Mouse (Mus musculus) embryo, embryonic 11 days (tissue): ENCODE measurements around the gene Scarb2.
A peak's percentile ranks its signal among the peaks of the same experiment; 100 is the strongest.

Source experiments
- DNase-seq: peaks from one replicate; pipeline ENCODE4 v3.0.0-alpha.2; 2015

Gene Scarb2

DNA sequence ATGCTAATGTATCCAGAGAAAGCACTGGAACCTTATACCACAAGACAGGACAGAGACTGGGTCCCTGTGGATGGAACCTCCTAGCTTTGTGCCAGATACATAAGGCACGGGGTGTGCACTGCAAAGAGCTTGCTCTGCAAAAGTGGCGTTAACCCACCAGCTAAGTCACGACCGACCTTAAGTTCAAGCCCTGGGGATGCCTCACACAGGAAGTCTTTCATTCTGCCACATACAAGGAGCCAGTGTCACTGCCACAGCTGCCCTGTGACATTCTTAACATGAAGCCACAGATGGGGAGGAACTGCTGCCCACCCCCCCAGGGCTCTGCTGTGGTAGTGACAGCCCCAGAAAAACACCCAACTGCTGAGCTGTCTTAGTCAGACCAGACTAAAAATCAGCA is 15.9 kb downstream of the Scarb2 start:
- no peak for DNase-seq

DNA sequence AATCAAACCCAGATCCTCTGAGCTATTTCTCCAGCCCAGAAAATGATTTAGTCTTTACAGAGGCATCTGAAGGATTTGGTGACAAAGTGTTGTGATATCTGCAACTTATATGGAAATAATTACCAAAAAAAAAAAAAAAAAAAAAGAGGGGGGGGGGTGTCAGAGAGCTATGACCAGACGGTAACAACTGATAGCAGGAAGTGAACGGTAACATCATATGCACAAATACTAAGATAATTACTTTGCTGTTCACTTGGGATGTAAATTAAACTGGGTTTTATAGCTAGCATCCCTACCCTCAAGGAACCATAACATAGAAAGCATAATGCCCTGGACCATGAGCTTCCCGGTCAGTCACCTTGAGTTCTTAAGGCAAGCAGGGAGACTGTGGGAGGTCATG is 16.3 kb downstream of the Scarb2 start:
- DNase-seq: no peak

DNA sequence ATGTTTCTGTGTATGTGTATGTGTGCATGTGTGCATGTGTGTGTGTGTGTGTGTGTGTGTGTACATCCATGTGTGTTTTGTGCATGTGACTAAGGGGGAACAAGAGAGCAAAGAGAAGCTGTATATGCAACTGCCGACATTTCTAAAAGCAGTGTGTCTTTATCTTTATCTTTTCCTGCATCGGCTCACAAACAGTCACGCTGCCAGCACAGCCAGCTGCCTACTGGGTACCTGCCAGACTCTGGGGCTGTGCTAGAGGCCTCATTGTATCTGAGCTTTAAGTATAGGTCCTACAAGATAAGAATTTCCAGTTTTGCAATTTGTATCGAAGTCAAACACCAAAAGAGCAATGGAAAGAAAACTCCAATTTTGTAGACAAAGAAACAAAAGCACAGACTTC is 17.1 kb downstream of the Scarb2 start:
- DNase-seq: no peak

DNA sequence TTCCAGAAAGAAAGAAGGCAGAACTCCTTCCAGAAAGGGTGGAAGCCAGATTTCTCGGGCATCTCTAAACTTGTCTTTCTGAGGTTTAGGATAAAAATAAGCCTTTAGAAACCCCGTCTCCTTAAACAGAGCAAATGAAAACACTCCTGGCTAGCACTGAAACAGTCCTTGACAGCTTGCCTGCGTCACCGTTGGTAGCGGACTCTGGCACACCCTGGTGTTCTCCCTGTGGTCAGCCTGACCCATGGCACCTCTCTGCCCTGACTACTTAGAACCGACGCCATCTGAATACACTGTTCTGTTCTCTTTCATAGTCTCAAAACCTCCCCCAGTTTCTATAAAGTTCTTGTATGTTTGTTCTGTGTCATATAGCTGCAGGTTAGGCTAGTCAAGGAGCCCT is 17.7 kb downstream of the Scarb2 start:
- DNase-seq: no peak

DNA sequence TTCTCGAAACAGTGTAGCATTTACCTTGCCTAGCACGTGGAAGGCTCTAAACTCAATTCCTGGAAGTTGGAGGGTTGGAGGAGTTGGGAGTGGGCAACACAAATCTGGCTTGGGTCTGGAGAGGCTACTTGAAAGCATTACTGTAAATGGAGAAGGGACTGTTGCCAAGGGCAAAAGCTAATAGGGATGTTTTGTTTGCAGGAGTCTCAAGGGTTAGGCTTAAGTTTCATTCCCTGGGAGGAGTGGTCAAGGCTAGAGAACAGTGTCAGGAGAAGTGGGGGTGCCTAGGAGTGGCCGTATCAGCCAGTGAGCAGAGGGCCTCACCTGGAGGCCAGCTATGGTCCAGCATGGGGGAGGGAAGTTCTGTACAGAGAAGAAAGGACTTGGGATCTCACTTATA is 18.2 kb downstream of the Scarb2 start:
- no peak for DNase-seq

DNA sequence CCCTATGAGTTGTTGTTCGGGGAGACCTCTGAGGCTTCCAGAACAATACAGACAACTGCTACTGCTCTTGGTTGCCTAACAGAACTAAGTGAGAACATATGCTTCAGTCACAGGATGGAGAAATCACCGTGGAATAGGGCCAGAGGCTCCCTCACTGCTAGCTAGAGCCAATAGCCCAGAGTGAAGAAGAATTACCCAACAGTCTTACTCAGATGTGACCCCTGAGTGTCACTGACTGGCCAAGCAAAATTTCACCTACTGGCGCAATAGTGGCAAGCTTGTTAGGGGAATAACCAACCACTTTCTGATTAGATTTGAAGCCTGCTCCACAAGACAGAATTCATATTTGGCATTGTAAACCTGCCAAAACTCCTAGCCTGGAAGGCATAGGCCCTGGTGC is 19.9 kb downstream of the Scarb2 start:
- DNase-seq: no peak

DNA sequence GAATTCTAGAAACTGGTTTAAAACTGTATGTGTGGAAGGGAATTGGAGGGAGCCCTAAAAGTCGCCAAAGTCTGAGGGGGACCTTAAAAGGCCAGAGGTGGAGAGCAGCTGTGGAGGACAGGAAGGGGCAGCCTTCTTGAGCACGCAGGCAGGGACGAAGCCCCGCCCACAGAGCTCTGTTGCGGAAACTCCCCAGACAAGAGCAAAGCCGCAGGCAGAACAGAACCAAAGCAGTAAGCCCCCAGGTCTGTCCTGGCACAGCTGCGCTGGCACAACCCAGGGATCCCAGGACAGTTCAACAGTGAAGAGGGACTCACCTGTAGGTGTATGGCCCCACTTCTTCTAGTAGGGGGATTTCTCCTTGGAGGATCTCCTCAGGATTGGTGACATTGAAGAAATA is 21.8 kb downstream of the Scarb2 start:
- no peak for DNase-seq

DNA sequence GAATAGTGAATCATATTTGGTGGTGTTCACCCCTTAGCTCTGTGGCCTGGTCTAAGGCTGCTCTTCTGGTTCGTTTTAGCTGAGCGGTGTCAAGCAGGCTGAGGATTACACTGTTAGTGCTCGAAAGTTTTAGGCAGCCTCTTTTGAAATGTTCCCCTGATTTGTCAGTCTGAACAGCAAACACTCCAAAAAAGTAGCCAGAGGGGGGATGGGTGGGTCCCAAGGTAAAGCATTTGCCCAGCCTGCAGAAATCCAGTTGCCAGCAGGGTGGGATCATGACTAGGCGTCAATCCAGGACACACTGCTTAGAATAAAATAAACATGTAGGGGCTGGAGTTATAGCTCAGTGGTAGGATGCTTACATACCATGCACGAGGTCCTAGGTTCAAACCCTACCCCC is 33.8 kb downstream of the Scarb2 start:
- no peak for DNase-seq

DNA sequence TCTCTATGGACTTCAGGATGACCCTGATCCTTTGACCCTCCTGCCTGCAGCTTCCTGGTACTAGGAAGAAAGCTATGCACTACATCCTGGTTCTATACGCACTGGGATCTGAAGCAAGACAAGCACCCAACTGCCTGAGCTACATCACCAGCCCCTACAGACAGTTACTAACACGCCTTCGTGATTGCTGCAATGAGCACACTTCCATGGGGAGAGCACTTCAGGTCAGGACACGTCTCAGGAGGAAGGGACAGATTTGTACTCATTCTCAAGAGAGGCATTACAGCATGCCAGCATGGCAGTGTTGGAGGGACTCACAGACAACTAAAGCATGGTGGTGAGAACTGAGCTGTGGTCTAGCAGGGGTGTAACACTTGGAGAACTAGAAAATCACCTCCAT is 35.1 kb downstream of the Scarb2 start:
- no peak for DNase-seq

DNA sequence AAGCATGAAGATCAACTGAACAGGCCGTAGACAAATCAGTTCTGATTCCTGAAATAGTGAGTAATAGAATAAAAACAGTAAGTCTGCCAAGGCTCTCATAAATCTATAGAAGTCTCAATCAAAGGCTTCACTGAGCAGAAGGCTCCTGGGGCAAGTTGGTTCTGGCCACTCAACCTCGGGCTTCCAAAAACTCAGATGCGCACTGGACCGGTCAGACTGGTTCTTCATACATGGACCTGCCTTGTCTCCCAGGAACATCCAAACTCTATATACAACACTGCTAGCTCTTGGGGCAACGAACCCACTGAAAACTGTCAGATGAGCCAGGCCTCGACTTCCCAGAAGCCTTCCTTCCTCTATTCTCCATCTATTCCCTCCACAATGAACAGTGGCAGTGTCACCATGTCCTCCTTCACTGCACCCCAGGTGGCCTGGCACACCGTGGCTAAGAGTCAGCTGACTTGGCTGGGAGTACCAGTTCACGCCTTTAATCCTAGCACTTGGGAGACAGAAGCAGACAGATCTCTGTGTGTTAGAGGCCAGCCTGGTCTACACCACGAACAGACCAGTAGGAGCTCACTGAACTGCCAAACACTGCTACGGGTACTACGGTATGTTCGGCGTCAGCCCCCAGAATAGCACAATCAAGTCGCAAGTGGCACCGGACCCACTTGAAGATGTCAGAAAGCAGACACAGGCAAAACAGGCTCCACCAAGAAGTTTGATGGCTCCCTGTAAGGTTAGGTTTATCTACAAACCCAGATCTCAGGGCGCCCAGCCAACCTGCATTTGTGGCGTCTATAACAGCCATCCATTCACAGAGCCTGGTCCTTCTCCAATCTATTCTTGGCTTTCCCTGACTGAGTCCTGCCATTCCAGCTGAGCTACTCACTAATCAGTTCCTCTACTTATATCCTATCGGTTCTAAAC is 37.2 kb downstream of the Scarb2 start:
- no peak for DNase-seq

DNA sequence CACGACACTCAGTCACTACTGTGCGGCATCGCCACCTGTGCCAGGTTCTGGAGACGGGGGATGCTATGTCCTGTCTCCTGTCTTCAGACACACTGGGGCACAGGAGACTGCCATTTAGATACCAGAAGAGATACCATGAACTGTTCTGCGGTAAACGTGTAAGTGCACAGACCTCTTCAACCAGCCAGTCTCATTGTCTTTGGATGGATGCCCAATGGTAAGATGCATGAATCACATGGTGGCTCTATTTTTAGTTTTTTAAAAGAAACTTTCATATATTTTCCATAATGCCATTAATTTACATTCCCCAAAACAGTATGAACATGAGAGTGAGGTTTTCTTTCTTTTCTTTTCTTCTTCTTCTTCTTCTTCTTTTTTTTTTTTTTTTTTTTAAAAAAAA is 38.4 kb downstream of the Scarb2 start:
- DNase-seq: no peak

DNA sequence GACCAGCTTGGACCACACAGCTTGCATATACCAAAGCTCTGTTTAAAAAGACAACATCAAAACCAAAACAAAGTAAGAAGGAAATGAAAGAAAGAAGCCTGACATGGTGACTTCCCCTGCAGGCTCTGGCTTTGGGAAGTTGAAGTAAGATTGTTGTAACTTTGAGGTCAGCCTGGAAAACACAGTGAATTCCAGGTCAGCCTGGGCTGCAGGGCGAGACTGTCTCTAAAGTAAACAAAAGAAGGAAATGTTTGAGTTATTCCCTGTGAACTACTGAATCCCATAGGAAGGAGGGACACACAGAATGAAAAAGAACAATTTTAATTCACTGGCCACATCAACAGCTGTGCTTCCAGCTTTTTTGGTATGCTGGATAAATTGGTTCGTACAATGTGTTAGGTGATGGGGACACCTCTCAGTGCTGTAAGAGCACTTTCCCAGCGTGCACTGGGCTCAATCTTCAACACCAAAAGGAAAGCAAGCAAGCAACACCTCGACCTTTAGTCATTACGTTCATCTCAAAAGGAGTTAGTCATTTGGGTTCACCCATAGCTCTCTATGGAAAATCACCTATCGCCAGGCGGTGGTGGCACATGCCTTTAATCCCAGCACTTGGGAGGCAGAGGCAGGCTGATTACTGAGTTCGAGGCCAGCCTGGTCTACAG is 39.4 kb downstream of the Scarb2 start:
- DNase-seq: no peak

DNA sequence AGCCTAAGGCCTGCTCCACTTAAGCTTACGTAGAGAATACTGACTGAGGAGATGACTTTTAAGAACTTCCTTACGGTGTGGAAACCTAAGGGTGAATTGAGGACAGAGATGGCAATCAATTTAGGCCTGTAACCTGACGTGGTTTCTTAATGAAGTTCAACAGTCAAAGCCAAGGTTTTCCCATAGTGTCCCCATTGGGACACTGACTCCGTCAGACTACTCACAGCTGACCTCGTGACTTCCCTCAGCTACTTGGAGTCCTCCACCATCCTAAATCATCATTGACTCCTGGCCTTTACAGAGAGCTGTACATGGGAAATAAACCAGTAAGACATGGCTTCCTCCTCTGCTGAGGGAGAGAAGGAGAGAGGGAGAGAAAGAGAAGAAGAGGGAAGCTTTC is 41.1 kb downstream of the Scarb2 start:
- DNase-seq: no peak

DNA sequence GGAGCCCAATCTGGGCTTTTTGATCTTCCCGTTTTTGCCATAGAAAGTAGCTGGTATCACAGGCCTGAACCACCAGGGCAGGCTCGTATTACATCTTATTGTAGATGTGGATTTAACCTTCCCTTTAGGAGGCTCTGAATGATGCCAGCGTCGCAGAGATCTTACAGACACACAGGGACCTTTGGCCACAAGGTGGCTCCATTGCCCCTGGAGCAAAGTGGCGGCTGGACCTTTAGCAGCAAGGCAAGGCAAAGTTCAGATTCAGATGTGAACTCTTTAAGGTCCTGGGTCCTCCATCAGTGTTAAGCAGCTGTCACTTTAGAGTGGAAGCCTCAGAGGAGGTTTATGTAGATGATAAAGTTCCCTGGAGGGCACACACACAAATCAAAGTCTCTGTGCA is 45.3 kb downstream of the Scarb2 start:
- peak; percentile 79 for DNase-seq

DNA sequence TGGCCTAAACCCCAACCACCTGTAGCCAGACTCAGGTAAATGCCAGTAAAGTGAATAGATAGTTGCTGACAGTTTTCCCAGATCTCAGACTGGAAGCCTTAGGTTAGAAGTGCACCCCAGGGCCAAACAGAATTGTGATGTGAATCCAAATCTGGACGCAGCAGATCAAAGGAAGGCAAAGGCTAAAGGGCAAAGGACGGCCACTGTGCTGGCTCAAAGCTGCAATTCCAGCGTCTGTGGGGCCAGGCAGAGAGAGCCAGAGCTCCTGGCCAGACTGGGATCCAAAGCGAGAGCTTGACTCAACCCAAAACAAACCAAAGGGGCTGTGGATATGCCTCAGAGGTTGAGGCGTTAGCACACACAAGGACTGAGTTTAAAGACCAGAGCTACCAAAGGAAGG is 47.9 kb downstream of the Scarb2 start:
- no peak for DNase-seq

DNA sequence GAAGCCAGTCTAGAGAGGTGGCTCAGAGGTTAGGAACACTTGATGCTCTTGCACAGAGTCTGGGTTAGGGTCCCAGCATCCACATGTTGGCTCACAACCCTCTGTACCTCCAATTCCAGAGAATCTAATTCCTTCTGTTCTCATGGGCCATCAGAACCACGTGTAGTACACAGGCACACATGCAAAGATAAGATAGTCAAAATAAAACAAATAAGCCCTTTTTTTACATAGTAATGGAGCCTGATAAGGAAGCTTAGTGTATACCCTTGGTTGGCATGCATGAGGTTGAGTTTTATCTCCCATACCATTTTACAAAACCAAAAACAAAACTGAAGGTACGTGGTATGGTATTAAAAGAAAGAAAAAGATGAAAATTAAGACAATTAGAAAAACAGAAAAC is 49.2 kb downstream of the Scarb2 start:
- no peak for DNase-seq

DNA sequence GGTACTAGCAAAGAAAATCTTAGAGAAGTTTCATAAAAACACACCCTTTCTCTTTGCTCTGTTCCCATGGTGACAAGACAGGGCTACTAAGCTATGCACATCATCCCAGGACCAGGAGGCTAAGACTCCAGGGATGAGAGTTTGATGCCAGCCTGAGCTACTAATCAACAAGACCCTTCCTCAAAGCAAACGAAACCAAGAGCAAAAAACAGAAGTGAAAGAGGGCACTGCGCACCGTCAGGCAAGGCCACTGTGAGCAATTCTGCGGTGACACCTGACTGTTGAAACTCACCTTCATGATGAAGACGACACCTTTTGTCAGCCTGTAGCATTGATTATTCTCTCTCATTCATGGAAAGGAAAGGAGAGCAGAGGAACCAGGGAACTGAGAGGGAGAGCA is 53.8 kb downstream of the Scarb2 start:
- DNase-seq: no peak

DNA sequence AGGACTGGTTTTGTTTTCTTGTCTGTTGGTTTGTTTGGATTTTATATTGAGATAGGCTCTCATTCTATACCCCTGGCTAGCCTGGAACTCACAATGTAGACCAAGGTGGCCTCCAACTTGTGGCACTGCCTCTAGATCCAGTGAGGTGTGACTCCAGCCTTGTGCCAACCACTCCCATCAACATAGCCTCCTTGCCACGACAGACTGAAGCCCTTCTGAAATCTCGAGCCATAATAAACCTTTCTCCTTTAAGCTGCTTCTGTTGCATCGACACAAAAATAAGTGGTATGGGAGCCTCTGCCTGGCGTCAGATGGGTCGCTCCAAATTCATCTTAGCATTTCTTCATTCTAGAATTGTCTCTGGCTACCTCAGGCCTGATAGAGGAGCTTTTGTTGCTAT is 59.9 kb downstream of the Scarb2 start:
- DNase-seq: no peak

DNA sequence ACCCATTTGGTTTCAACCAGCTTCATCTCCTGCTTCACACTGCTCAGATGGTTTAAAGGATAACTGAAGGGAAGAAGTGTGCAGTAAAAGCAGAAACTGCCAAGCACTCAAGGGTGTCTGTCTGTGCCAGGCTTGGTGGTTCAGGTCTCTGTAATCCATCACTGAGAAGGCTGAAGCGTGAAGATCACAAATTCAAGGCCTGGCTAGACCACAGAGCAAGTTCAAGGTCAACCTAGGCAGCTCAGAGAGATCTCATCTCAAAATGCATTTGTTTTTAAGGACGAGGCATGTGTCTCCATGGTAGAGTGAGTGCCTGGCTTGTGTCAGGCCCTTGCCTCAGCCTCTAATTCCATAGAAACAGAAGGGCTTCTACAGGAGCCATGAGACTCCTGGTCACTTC is 61.6 kb downstream of the Scarb2 start:
- no peak for DNase-seq

DNA sequence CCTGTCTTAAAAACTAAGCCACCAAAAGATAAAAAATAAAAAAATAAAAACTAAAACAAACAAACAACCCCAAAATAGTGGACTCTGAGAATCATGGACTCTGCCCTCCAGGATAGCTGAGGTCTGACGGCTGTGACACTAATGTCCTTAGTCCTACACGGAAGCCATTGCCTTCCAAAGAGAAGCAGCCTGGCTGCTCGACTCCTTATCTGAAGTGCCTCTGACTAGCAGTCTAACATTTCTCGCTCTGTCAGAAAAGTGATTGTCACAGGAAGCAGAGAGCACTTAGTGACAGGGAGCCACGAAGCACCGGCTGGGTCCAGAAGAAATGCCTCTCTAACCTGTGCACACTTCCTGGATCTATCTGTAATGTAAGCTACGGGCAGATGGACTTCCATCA is 63.7 kb downstream of the Scarb2 start:
- DNase-seq: no peak

DNA sequence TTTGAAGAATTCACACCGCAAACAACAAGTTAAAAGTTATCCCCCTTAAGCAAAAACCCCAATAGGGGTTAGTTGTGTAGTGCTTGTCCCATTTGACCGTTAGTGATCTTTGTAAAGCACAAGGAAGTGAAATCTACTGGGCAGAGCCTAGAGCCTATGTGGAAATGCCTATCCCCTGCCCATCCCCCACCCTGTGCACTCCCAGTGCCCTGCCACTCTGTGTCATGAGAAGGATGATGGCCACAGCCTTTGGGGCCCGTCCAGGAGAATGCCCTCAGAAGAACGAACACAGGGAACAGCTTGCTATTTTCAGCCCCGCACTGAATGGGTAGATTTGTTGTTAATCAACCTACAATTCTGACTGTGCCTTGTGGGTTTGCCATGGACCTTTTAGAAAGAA is 65.1 kb downstream of the Scarb2 start:
- DNase-seq: no peak

DNA sequence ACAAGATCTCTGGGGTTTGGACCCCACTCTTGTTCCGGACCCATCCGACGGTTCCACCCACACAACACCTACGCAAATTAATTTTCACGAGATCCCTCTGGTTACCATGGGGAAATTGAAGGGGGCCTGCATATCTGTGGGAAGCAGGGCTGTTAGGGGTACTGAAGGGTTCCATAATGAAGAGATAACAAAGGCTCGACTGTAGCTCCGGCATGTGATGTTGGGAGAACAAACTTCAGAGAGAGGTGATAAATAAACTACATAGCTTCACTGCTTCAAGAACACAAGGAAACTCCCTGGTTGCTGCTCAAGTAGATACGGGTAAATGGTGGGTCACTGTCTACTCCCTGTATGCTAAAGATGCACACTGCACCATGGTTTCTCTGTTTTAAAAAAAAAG is 68.1 kb downstream of the Scarb2 start:
- DNase-seq: no peak

DNA sequence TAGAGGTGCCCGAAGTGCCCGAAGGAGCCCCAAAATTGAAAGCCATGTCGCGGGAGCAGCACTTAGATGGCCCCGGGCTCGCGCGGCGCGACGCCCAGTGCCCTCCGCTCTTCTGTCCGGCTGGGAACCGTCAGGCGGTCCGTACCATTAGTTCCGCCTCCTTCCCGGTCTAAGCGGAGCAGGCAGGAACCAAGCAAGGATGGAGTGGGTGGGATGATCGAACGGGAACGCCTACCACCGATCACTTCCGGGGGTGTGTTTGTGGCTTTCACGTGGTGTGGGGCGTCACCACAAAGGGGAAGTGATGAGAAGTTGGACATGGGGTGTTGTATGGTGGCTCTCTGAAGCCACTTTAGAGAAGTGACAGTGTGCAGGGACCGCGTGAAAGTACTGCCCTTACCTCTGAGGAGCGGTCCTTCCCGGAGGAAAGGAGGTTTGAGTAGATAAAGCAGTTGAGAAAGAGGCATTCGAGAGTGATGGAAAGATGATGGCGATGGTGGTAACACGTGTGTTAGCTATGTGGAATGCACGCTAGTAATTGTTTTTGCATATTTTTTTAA is 71.5 kb downstream of the Scarb2 start, which contains the start of gene Nup54:
Gene Nup54 (minus strand): TSS at position 195 of the 560 bp plus-strand sequence.
- DNase-seq: peak; percentile 96

DNA sequence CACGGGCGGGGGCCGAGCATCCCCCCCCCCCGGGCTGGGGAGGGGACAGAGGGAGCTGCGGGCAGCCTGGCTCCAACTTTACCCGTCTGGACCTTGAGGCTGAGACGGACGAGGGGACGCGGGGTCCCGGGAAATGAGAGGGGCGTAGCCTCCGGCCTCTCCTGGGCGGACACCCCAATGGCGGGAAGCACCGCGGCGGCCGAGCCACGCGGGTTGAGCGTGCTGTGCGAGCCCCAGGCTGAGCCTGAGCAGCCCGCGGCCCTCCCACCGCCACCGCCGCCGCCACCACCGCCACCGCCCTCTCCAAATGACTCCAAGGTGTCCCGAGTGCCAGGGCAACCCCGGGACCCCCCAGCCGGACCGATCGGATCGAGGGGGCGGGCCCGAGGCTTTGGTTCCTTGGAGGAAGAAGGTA is 72.1 kb downstream of the Scarb2 start:
- DNase-seq: peak; percentile 75
